Mouse (Mus musculus) limb, embryonic 11.5 days (tissue): ENCODE measurements around the gene Clec2g. TPM values are rescaled to one million over a fixed set of nuclear protein-coding genes. Genes with fewer than 3 reads are reported as not detected.
"Not testable (repeated sequence)": the region's sequence is repeated elsewhere in the genome, so short reads cannot be mapped to it uniquely, and the experiment has no call there.

Experiments
- ATAC-seq: fragments of 200-750 bp; cut with Nextera tagmentation; 2 replicates; pipeline ENCODE4 v1.8.0; 2017; ENCODE audit warnings: low read depth; ENCODE audit not compliant: insufficient number of reproducible peaks, low FRiP score, low TSS enrichment
- DNase-seq: peaks from one replicate; pipeline ENCODE4 v3.0.0-alpha.2; 2015; ENCODE audit warnings: low spot score
- H3K27ac ChIP-seq: fragments of 300-500 bp; sonication (generic); replicated peaks from 2 replicates; pipeline ENCODE4 v1.5.1; 2014; ENCODE audit warnings: low read depth, mild to moderate bottlenecking, low read length
- H3K27me3 ChIP-seq: fragments of 300-500 bp; sonication (generic); 2 replicates; pipeline ENCODE4 v1.6.1; 2014; ENCODE audit warnings: mild to moderate bottlenecking, low read length, mixed read lengths; ENCODE audit not compliant: control insufficient read depth, insufficient read depth
- H3K36me3 ChIP-seq: fragments of 300-500 bp; sonication (generic); 2 replicates; pipeline ENCODE4 v1.6.1; 2014; ENCODE audit warnings: mild to moderate bottlenecking, low read length, moderate library complexity, mixed read lengths; ENCODE audit not compliant: control insufficient read depth, insufficient read depth
- H3K4me1 ChIP-seq: fragments of 300-500 bp; sonication (generic); 2 replicates; pipeline ENCODE4 v1.6.1; 2014; ENCODE audit warnings: low read length, mixed read lengths; ENCODE audit not compliant: control insufficient read depth, insufficient read depth
- H3K4me2 ChIP-seq: fragments of 300-500 bp; sonication (generic); 2 replicates; pipeline ENCODE4 v1.6.1; 2014; ENCODE audit warnings: low read depth, mild to moderate bottlenecking, moderate library complexity; ENCODE audit not compliant: severe bottlenecking
- H3K4me3 ChIP-seq: fragments of 300-500 bp; sonication (generic); 2 replicates; pipeline ENCODE4 v1.5.1; 2014; ENCODE audit warnings: low read depth, low read length
- H3K9ac ChIP-seq: fragments of 300-500 bp; sonication (generic); 2 replicates; pipeline ENCODE4 v1.6.1; 2014; ENCODE audit warnings: mild to moderate bottlenecking, low read length
- H3K9me3 ChIP-seq: fragments of 300-500 bp; sonication (generic); 2 replicates; pipeline ENCODE4 v1.6.1; 2016; ENCODE audit warnings: low read length; ENCODE audit not compliant: control insufficient read depth
- WGBS: fragments of 180-500 bp; shearing (Covaris S2); extraction: QIAGEN DNeasy Blood & Tissue Kit; methylation state at CpG from one replicate; pipeline ENCODE4 v1.1.7; 2014; 5-methylcytosine and 5-hydroxymethylcytosine counted together
- polyA plus RNA-seq: library from polyadenylated mRNA; unstranded; fragments of >200 nt; fragmentation: Nextera tagmentation; extraction: Ambion mirVana; gene quantifications from 2 replicates; pipeline ENCODE4 v1.2.1, GENCODE M21; 2014

Clec2g gene
- polyA plus RNA-seq, 1 experiment from 2014 or later: not detected

- DNase-seq (no peak), ATAC-seq (no peak)
- H3K9me3 ChIP-seq: no peaks in the 10 kb centered on the region
- no peak overlapping the region for H3K9ac ChIP-seq
- 78% methylated on average over 3 of the region's 3 CpGs for WGBS
- H3K27ac ChIP-seq: no peak overlapping the region
- no peak overlapping the region for H3K4me2 ChIP-seq
- H3K27me3 ChIP-seq: no peaks in the 10 kb centered on the region
- H3K4me1 ChIP-seq: no peaks in the 10 kb centered on the region
- no peak overlapping the region for H3K4me3 ChIP-seq
- H3K36me3 ChIP-seq: no peaks in the 10 kb centered on the region
Measured at GRCm38 (mm10) chr6:128996054-128996767, 62.0 kb downstream of the Clec2g start.

GRCm38 (mm10) chr6:128996768-128997442 is 62.7 kb downstream of the Clec2g start:
- no peak overlapping the region for H3K27ac ChIP-seq
- H3K4me2 ChIP-seq: no peak overlapping the region
- no peaks in the 10 kb centered on the region for H3K36me3 ChIP-seq
- 83% methylated on average over 13 of the region's 13 CpGs for WGBS
- H3K4me1 ChIP-seq: no peaks in the 10 kb centered on the region
- ATAC-seq (no peak), DNase-seq (no peak)
- H3K9ac ChIP-seq: no peak overlapping the region
- no peaks in the 10 kb centered on the region for H3K27me3 ChIP-seq
- H3K9me3 ChIP-seq: no peaks in the 10 kb centered on the region
- no peak overlapping the region for H3K4me3 ChIP-seq

DNA sequence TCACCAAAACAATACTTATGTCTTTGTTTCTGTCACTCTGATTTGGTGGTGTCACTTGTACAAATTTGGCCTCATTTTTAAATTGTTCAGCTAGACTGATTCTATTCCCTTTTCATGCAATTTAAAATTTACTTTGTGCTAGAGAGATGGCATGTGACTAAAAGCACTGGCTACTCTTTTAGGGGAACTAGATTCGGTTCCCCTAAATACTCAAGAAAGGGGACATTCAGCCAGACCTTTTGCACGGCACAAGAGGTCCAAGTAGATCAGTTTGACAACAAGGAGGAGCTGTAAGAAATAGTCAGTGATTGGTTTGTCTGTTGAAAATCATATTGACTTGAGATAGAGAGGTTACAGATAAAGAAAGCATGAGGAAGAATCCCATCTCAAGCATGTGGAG is 67.2 kb downstream of the Clec2g start:
- Histone ChIP-seq H3K27ac (no peak overlapping the region), H3K4me1 (no peaks in the 10 kb centered on the region), H3K4me3 (no peak overlapping the region), H3K9me3 (no peaks in the 10 kb centered on the region), H3K27me3 (no peaks in the 10 kb centered on the region), H3K4me2 (no peak overlapping the region), H3K9ac (no peak overlapping the region), H3K36me3 (no peaks in the 10 kb centered on the region)
- ATAC-seq: no peak
- DNase-seq: no peak
- 92% methylated on average over 2 of the region's 2 CpGs for whole genome bisulfite sequencing

- no peak for ATAC-seq
- H3K27ac ChIP-seq: no peak overlapping the region
- H3K4me1 ChIP-seq: no peaks in the 10 kb centered on the region
- 92% methylated on average over 8 of the region's 8 CpGs for WGBS
- no peak overlapping the region for H3K9ac ChIP-seq
- no peaks in the 10 kb centered on the region for H3K36me3 ChIP-seq
- no peak overlapping the region for H3K4me2 ChIP-seq
- H3K4me3 ChIP-seq: no peak overlapping the region
- H3K9me3 ChIP-seq: no peaks in the 10 kb centered on the region
- no peak for DNase-seq
- H3K27me3 ChIP-seq: no peaks in the 10 kb centered on the region
Measured at GRCm38 (mm10) chr6:129008552-129008951, 74.4 kb downstream of the Clec2g start.

DNA sequence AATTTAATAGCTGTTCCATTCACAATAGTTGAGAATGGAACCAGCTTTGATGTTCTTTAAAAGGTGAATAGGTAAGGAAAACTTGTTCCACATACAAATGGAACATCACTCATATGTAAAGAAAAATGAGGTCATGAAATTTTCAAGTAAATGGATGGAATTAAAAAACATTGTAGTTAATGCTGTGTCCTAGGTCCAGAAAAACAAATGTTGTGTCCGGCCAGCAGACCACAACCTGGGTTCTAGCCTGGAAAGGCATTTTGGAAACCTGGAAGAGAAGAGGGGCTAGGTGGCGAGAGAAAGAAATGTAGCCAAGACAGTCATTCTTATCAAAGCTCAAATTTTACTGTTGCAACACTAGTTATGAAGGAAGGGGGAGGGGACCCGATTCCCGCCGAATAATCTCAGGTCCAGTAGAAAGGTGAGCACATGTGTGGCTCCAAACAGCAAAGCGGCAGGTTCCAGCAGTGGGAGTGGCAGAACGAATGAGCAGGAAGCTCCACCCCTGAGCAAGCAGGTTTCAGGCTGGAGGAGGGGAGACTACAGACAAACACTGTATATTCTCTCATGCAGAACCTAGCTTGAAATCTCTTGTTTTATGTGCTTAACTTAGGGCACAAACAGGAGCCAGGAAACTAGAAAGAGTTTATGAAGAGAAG is 75.8 kb downstream of the Clec2g start:
- DNase-seq, H3K27ac ChIP-seq, H3K9ac ChIP-seq, H3K27me3 ChIP-seq, H3K4me3 ChIP-seq, H3K9me3 ChIP-seq, H3K4me1 ChIP-seq, H3K36me3 ChIP-seq, ATAC-seq, H3K4me2 ChIP-seq: not testable (repeated sequence)
- WGBS: 87% methylated on average over 7 of the region's 7 CpGs

DNA sequence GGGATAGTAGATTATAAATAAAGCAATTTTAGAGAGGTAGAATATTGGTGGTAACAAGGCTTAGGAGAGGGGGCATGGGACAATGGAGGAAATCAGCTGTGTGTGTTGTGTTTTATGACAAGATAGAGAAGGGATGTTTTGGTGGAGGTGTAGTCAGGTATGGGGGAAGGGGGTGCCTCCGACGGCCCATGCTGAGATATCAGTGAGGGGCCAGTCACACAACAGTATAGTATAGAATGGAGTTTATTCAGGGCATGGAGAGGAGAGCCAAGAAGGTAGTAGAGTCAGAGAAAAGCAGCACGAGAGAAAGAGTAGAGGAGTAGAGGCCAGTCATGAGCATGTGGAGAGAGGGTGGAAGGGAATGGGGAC is 76.3 kb downstream of the Clec2g start:
- ATAC-seq: no peak
- no peaks in the 10 kb centered on the region for H3K27me3 ChIP-seq
- H3K9me3 ChIP-seq: no peaks in the 10 kb centered on the region
- no peak for DNase-seq
- H3K36me3 ChIP-seq: no peaks in the 10 kb centered on the region
- WGBS: 89% methylated on average over 3 of the region's 3 CpGs
- H3K27ac ChIP-seq: no peak overlapping the region
- H3K4me1 ChIP-seq: no peaks in the 10 kb centered on the region
- no peak overlapping the region for H3K4me3 ChIP-seq
- H3K9ac ChIP-seq: no peak overlapping the region
- no peak overlapping the region for H3K4me2 ChIP-seq

DNA sequence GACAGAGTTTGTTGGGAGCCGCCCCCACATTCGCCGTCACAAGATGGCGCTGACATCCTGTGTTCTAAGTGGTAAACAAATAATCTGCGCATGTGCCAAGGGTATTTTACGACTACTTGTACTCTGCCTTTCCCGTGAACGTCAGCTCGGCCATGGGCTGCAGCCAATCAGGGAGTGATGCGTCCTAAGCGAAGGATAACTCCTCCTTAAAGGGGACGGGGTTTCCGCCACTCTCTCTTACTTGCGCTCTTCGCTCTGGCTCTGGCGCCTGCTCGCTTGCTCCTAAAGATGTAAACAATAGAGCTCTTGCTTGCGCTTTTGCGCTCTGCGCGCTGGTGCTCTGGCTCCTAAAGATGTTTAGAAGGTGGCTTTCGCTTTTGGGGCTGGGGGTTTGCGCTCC is 77.8 kb downstream of the Clec2g start:
- WGBS: 96% methylated on average over 18 of the region's 23 CpGs
- not testable (repeated sequence) for H3K9ac ChIP-seq, H3K4me3 ChIP-seq, H3K4me2 ChIP-seq, H3K9me3 ChIP-seq, ATAC-seq, H3K4me1 ChIP-seq, H3K27me3 ChIP-seq, H3K27ac ChIP-seq, H3K36me3 ChIP-seq, DNase-seq

DNA sequence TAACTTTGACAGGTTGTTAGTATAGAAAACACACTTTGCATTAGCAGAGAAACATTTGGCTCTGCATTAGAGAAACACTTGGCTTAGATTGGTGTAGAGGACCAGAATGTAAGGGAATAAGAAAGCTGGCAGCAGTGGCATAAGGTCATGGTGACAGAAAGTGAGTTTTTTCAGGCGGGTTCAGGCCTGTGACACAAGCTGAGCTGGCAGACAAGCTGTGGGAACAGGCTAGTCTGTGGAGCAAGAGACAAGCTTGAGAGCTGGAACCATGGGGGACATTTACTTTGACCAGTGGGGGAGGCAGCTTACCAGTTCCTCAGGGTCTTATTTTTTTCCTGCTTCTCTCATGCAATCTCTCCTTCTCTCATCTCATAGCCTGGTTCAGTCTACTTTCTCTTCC is 78.8 kb downstream of the Clec2g start:
- no peaks in the 10 kb centered on the region for H3K9me3 ChIP-seq
- no peak overlapping the region for H3K4me2 ChIP-seq
- DNase-seq (no peak), ATAC-seq (no peak)
- no peak overlapping the region for H3K9ac ChIP-seq
- 67% methylated on average over 1 of the region's 1 CpGs for WGBS
- H3K4me1 ChIP-seq: no peaks in the 10 kb centered on the region
- no peak overlapping the region for H3K27ac ChIP-seq
- H3K27me3 ChIP-seq: no peaks in the 10 kb centered on the region
- no peak overlapping the region for H3K4me3 ChIP-seq
- no peaks in the 10 kb centered on the region for H3K36me3 ChIP-seq
